Mouse (Mus musculus) lung, postnatal 25 days (tissue): Measurements from ENCODE around the gene Vasp.
"Not testable (repeated sequence)": the region's sequence is repeated elsewhere in the genome, so short reads cannot be mapped to it uniquely, and the experiment has no call there.

Experiments used
- DNase-seq: peaks from one replicate; pipeline ENCODE4 v3.0.0; 2022; ENCODE audit warnings: low spot score

Vasp gene

GRCm38 (mm10) chr7:19303770-19304169, 32.2 kb upstream of the Vasp start:
- peak; percentile 79 for DNase-seq

- no peak for DNase-seq
Measured at GRCm38 (mm10) chr7:19303046-19303305, 31.4 kb upstream of the Vasp start.

GRCm38 (mm10) chr7:19302264-19303045, 30.8 kb upstream of the Vasp start:
- no peak for DNase-seq

- DNase-seq = no peak
Measured at GRCm38 (mm10) chr7:19301461-19302263, 30.0 kb upstream of the Vasp start.

GRCm38 (mm10) chr7:19300501-19301421, 29.1 kb upstream of the Vasp start:
- peak; percentile 76 for DNase-seq

GRCm38 (mm10) chr7:19299194-19299593, 27.6 kb upstream of the Vasp start:
- DNase-seq = no peak

- DNase-seq = no peak
Measured at GRCm38 (mm10) chr7:19297794-19298193, 26.2 kb upstream of the Vasp start.

- DNase-seq = no peak
Measured at GRCm38 (mm10) chr7:19297034-19297433, 25.4 kb upstream of the Vasp start.

GRCm38 (mm10) chr7:19295503-19296185, 24.0 kb upstream of the Vasp start:
- DNase-seq = peak; percentile 96

GRCm38 (mm10) chr7:19290969-19291596, 19.5 kb upstream of the Vasp start:
- no peak for DNase-seq

- DNase-seq = no peak
Measured at GRCm38 (mm10) chr7:19284763-19285162, 13.1 kb upstream of the Vasp start.

GRCm38 (mm10) chr7:19283406-19283804, 11.8 kb upstream of the Vasp start:
- no peak for DNase-seq

GRCm38 (mm10) chr7:19282791-19283405, 11.3 kb upstream of the Vasp start:
- DNase-seq = no peak

- peak; percentile 67 for DNase-seq
Measured at GRCm38 (mm10) chr7:19282385-19282784, 10.8 kb upstream of the Vasp start, which contains the start of gene Rtn2. Rtn2 (plus strand) TSS chr7:19282624.

- DNase-seq = not testable (repeated sequence)
Measured at GRCm38 (mm10) chr7:19281680-19282304, 10.2 kb upstream of the Vasp start.

GRCm38 (mm10) chr7:19279581-19280114, 8.0 kb upstream of the Vasp start, which contains the start of gene Ppm1n:
Ppm1n (minus strand) TSS chr7:19280064.
- DNase-seq = no peak

- DNase-seq = no peak
Measured at GRCm38 (mm10) chr7:19279052-19279451, 7.4 kb upstream of the Vasp start.

GRCm38 (mm10) chr7:19276253-19276652, 4.6 kb upstream of the Vasp start:
- no peak for DNase-seq

- DNase-seq = peak; percentile 86
Measured at GRCm38 (mm10) chr7:19272173-19272764, 652 bp upstream of the Vasp start.
